Mouse (Mus musculus): ENCODE results near the gene Gm32742. TPM values are rescaled to one million over a fixed set of nuclear protein-coding genes. Genes with fewer than 3 reads are reported as not detected.

The Gm32742 gene
- total RNA-seq (2021): not detected
- long read RNA-seq, experiment 1: 0 reads
- long read RNA-seq, experiment 2: 0 reads

- DNase-seq (ENCODE audit: low spot score in 2 of 2): no peak
These were observed at the start of gene Gm32742 for GRCm38 (mm10) chr9:51165312-51166180. Gm32742 (minus strand) TSS chr9:51165517.

GRCm38 (mm10) chr9:51213729-51214237, 48.5 kb upstream of the Gm32742 start:
- no peak for DNase-seq (ENCODE audit: low spot score in 2 of 2)

DNA sequence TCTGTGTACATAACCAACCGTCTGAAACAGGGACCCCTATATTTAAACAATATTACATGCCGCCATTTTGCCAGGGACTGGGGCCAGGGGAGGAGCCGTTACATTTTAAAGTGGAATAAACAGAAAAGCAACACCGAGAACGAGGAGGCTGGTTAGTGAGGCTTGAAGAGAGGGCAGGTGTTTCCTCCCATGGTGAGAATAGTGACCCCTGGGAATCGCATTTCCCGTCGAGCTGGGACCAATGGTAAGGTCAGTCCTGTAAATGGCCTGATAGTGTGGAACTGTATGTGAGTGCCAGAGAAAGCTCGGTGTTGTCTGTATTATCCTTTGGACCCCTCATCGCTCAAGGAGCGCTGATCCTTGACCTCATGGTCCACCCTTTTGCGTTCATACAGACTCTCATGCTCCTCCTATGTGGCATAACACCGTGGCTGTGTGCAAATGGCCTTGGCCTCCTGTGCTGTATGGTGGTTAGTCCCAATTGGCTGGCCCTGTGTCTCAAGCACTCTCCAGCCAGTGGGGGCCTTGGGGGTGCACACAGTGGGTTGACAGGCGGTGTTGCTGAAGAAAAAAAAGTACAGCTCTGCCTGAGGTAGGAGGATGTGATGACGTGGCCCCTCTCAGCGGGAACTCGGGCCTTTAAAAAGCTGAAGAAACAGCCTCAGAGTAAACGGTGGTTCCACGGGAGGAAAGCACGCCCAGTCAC, 47.9 kb upstream of the Gm32742 start, which contains the start of gene Pou2af1:
Gene Pou2af1, plus strand, starts transcription at position 686 of the 706 bp plus-strand sequence.
- DNase-seq (ENCODE audit: low spot score in 2 of 2): no peak

DNA sequence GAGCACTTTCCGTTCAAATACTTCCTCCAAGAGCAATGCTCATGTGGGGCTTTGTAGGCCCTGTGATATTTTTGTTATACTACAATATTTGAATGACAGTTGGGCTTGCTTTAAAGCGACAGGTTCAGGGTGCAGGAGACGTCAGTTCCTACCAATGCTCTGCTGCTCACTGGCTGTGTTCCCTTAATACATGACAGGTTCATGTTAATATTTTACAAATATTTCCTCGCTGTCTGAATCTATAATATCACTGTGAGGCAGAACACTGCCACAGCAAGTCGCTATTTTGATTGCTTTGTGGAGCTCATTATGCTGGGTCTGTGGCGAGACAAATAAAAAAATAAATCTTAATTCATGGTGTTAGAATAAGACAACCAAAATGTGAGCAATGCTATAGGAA, 45.9 kb upstream of the Gm32742 start:
- no peak for DNase-seq (ENCODE audit: low spot score in 2 of 2)

DNA sequence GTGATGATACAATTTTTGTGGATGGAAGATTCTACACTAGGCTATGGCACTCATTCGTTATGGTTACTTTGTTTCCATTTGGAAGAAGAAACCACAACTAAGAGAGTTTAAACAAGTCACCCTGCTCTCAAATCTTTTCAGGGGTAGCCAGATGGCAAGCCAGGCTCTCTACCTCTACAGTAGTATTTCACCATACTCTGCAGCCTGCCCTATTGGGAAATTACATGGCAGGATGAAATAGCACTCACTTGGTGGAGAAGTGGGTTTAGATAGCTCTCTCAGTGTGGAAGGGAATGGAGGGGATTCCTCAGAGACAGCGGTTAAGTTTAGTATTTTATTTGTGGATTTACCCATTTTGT, 43.6 kb upstream of the Gm32742 start:
- no peak for DNase-seq (ENCODE audit: low spot score in 2 of 2)

- DNase-seq (ENCODE audit: low spot score in 2 of 2): no peak
These were observed 29.5 kb upstream of the Gm32742 start for GRCm38 (mm10) chr9:51194790-51195189.

- no peak for DNase-seq (ENCODE audit: low spot score in 2 of 2)
These were observed 25.3 kb upstream of the Gm32742 start for GRCm38 (mm10) chr9:51190655-51191054.

GRCm38 (mm10) chr9:51185871-51186270, 20.6 kb upstream of the Gm32742 start:
- no peak for DNase-seq (ENCODE audit: low spot score in 2 of 2)

DNA sequence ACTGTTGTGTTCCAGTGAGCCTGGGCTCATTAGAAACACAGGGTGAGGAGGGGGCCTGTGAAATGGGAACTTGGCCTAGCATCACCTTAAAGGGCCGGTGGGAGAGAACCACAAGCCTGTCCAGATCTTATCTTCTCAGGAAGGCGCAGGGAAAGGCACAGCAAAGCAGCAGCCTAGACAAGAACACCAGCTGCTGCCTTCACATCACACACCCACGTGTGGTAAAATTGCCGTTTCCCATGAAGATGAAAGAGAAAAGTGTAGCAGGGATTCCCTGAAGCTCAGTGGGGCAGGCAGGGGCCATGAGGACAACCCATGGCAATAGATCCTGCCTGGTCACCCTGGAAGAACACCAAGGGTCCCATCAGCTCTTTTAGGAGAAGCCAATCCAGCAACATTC, 20.1 kb upstream of the Gm32742 start:
- DNase-seq (ENCODE audit: low spot score in 2 of 2): peak; percentile 38 to 71

DNA sequence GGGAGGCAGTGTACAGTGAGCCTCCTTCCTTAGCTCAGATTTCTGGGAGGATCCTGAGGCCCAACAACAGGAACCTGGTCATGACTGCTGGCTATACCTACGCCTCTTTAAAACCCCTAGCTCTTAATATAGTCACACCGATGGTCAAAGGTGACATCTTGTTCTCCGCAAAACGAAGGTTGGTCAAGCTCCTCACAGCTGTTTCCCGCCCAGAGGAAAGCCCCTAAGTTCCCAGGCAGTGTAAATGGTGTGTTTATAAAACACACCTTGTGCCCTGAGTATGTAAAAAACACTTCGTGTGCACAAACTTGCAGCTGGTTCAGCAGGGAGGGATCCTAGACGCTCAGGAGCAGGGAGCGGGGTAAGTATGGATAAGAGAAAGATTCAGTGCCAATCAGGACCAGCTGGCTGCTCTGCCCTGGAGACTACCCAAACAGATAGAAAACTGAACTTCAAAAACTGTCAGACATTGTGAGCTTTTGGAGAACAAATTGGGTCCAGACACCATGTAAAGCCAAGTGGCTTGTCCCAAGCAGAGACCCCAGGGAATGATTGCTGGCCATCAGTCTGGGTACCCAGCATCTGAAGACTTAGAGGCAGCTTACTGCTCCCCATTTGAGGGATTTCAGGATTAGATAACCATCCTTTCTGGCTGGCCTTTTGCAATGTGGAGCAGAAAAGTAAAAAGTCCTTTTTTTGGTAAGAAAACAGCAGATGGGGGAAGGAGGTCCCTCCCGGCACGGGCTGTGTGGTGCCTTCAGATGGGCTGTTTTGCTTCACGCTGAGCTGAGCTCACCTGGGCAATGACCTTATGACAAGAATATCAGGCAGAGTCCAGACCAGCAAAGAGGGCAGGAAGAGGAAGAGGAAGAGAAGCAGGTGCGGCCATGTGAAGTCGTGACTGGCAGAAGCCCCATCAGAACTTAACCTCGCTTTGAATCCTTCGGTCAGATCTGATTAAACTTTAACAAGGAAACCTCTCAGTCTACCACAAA, 17.7 kb upstream of the Gm32742 start:
- no peak for DNase-seq (ENCODE audit: low spot score in 2 of 2)

DNA sequence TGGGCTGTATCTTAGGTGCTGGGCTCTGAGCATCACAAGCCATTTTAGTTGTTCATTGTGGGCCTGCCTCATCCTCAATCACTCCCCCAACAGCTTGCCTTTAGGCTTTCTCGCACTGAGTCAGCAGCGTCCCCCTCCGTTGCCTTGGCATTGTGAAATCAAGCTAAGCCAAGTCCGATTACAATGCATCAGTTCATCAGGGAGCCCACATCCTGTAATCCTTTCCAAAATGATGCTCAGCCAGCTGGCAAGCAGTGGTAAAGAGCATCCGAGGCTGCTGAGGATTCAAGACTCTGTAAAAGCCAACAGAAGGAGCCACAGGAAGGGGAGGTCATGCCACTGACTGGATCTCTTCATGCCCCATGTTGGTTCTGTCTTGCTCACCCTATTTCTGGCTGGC, 15.3 kb upstream of the Gm32742 start:
- DNase-seq (ENCODE audit: low spot score in 2 of 2): peak; percentile 67 to 75

DNA sequence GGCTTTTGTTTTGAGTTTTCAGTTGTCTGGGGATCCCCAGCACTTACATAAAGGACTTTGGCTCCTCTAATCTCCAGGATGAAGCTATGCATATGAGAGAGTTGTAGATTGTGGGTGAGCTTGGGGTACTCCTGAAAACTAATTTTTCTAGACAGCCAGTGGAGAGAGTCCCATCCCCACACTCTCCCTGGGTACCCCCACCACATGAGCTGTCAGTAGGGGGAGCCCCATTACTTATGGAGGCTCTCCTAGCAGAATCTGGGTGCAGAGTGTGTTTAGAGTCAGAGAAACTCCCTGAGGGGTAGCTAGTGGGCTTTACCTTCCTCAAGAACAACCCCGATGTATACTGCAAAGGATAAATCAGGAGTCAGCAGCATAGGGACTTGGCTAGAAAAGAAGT, 13.0 kb upstream of the Gm32742 start:
- peak in 1 of 2 experiments; percentile 6 for DNase-seq (ENCODE audit: low spot score in 2 of 2)

- DNase-seq (ENCODE audit: low spot score in 2 of 2): no peak
These were observed 10.4 kb upstream of the Gm32742 start for GRCm38 (mm10) chr9:51175722-51176121.

- DNase-seq (ENCODE audit: low spot score in 2 of 2): no peak
These were observed 9.7 kb upstream of the Gm32742 start for GRCm38 (mm10) chr9:51174890-51175464.

DNA sequence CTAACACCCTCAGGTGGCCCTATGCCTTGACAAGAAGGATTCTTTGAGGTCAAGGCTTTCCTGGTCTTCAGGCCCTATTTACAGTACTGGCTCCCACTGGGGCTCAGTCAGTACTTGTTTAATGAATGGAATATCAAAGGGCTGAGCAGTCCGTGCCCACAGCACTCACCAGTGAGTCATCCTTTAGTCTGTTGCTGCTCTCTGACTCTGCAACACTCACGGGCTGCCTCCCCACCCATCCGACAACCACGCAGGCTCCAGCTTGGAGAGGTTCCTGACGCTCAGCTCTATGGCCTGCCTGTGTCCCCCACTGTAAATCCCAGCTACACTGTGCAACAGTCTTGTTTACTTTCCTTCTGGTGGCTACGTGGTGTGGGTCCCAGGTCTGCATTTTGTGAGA, 5.0 kb upstream of the Gm32742 start:
- no peak for DNase-seq (ENCODE audit: low spot score in 2 of 2)

DNA sequence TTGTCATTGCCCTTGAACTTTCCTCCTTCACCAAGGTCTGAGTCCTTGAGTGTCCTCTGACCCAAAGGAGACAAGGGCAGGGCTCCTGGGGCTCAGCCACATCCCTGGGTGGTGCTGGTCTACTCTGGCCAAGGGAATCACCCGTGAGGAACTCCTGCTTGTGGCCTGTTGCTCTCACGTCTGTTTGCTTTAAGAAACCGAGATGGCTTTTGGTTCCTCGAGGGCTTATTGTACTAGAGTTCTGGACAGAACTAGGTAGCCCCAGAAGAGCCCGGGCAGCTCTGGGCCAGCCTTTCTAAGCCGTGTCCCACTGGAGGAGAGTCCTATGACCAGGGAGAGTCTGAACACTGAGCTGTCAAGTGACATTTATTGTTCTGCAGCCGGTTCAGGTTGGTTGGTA, 3.8 kb upstream of the Gm32742 start:
- DNase-seq (ENCODE audit: low spot score in 2 of 2): no peak

DNA sequence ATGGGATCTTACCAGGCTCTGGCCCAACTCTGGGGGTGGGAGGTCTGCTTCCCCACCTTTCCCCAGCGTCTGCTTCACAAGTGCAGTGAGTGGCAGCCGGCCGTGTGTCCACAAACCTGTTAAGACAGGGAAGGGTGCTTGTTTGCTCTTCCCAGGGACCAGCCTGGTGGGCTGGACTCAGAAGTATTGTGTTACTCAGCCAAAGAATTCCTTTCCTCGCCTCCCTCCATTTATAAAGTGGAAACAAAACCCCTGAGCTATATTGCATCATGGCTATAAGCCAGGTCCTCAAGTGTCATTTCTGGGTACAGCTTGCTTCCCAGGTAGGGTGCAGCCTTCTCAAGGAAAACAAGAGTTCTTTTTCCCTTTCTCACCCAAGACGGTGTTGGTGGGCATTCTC, 3.4 kb upstream of the Gm32742 start:
- no peak for DNase-seq (ENCODE audit: low spot score in 2 of 2)

GRCm38 (mm10) chr9:51167954-51168353, 2.6 kb upstream of the Gm32742 start:
- no peak for DNase-seq (ENCODE audit: low spot score in 2 of 2)

GRCm38 (mm10) chr9:51163989-51164388, 1.3 kb downstream of the Gm32742 start:
- DNase-seq (ENCODE audit: low spot score in 2 of 2): no peak

GRCm38 (mm10) chr9:51161771-51162388, 3.4 kb downstream of the Gm32742 start:
- DNase-seq (ENCODE audit: low spot score in 2 of 2): peak; percentile 83 to 86
